Mouse (Mus musculus): ENCODE data around the gene Srpk1. TPM values are rescaled to one million over a fixed set of nuclear protein-coding genes. Genes with fewer than 3 reads are reported as not detected.
A peak's percentile ranks its signal among the peaks of the same experiment; 100 is the strongest.

Srpk1 gene
- polyA plus RNA-seq, 1 experiment from 2014 or later = 102 TPM

DNA sequence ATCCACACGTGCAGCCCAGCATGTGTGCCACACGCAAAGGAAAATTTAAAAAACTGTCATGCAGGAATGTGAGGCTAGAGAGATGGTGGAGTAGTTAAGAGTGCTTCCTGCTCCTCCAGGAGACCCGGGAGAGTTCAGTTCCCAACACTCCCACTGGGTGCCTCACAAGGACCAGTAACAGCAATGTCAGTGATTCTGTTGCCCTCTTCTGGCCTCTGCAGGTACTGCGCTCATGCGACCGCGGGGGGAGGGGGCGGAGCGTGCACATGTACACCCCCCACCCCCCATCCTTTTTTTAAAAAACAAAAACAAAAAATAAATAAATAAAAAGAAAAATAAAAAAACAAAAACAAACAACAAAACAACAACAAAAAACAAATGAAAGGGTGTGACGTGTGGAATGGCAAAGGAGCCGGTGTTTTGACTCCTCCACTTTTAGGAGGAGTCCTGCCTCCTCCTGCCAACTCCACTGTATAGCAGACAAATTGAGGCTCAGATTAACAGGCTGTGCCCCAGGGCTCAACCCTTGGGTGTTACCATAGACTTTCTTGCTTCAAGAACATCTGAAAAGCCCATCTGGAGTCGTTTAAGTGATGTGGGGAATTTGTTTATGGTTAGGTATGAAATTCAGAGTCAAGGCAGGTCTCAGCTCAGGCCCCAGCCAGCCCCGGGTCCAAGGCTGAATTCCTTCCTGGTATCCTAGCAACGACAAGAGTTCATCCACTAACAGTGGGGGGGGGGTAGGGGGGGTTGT is 69.3 kb downstream of the Srpk1 start:
- peak; percentile 66; the same call in 1 of the 2 replicates for ATAC-seq (ENCODE audit: insufficient number of reproducible peaks, insufficient read depth, low FRiP score, low TSS enrichment, low read depth)
- 2% methylated on average over 14 of the region's 14 CpGs for WGBS
- peak overlapping the region; percentile 19; the same call in 1 of the 2 replicates for H3K27ac ChIP-seq
- H3K27me3 ChIP-seq = 0 out of 2 replicates have a peak, but pooled peaks cover 4% of the 10 kb centered on the region
- no peak overlapping the region for H3K9ac ChIP-seq (replicated peaks)
- H3K4me2 ChIP-seq = peak overlapping the region; percentile 15; the same call in 1 of the 2 replicates
- H3K9me3 ChIP-seq = no peaks in the 10 kb centered on the region
- no peaks in the 10 kb centered on the region for H3K36me3 ChIP-seq
- peaks cover 34% of the 10 kb centered on the region for H3K4me1 ChIP-seq (replicated peaks)
- no peak overlapping the region for H3K4me3 ChIP-seq (replicated peaks)

- Histone ChIP-seq H3K9me3 (no peaks in the 10 kb centered on the region), H3K36me3 (no peaks in the 10 kb centered on the region), H3K9ac (replicated peaks) (no peak within 1 kb of the TSS), H3K27me3 (0 out of 2 replicates have a peak, but pooled peaks cover 4% of the 10 kb centered on the region), H3K27ac (no peak within 1 kb of the TSS), H3K4me3 (replicated peaks) (no peak within 1 kb of the TSS), H3K4me1 (replicated peaks) (peaks cover 15% of the 10 kb centered on the region), H3K4me2 (no peak within 1 kb of the TSS)
- 77% methylated on average over 14 of the region's 14 CpGs for WGBS
- no peak for ATAC-seq (ENCODE audit: insufficient number of reproducible peaks, insufficient read depth, low FRiP score, low TSS enrichment, low read depth)
Measured at GRCm38 (mm10) chr17:28549111-28549510, 73.4 kb downstream of the Srpk1 start, which contains the start of gene Clpsl2. Gene Clpsl2, plus strand, starts transcription at chr17:28549411.

DNA sequence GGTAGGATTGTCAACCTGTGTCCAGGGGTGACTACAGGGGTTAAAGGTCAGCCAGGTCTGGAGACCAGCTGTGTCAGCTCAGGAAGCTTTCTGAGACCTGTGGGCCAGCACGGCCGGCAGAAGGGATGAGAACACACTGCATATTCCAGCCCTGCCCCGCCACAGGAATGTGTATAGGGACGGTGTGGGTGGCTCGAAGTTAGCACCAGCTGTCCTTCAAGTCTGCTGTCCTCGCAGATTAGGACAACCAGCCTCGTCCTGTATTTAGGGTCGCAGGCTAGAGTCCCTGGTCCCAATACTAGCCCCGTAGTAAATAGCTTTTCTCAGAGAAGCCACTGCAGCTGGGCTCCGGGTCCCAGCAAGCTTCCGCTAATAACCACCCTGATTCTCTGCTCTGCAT is 74.0 kb downstream of the Srpk1 start:
- no peaks in the 10 kb centered on the region for H3K36me3 ChIP-seq
- WGBS = 70% methylated on average over 11 of the region's 11 CpGs

DNA sequence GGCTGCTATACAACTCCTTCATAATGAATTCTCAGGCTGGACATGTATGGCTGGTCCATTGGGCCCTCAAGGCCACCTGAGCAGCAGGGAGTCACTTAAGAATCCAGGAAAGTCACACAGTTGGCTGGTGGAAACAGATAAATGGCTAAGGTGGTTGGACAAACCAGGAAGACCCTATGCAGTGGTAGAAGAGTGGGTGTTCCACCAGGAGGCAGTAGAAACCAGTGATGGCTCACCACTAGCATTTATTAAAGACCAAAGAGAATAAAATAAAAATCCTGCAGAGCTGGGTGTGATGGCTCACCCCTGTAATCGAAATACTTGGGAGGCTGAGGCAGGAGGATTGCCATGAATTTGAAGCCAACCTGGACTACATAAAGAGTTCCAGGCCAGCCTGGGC is 75.6 kb downstream of the Srpk1 start:
- Histone ChIP-seq H3K4me1 (replicated peaks) (no peaks in the 10 kb centered on the region), H3K4me3 (replicated peaks) (no peak overlapping the region), H3K27me3 (0 out of 2 replicates have a peak, but pooled peaks cover 4% of the 10 kb centered on the region), H3K36me3 (no peaks in the 10 kb centered on the region), H3K27ac (no peak overlapping the region), H3K4me2 (no peak overlapping the region), H3K9me3 (peaks cover under 1% of the 10 kb centered on the region), H3K9ac (replicated peaks) (no peak overlapping the region)
- ATAC-seq (ENCODE audit: insufficient number of reproducible peaks, insufficient read depth, low FRiP score, low TSS enrichment, low read depth) = no peak
- 92% methylated on average over 1 of the region's 1 CpGs for WGBS

More for the DNA sequence above, 74.0 kb downstream of the Srpk1 start:
- ATAC-seq (ENCODE audit: insufficient number of reproducible peaks, insufficient read depth, low FRiP score, low TSS enrichment, low read depth) = no peak
- Histone ChIP-seq H3K4me3 (replicated peaks) (no peak overlapping the region), H3K9me3 (no peaks in the 10 kb centered on the region), H3K4me1 (replicated peaks) (peaks cover 11% of the 10 kb centered on the region), H3K4me2 (no peak overlapping the region), H3K27me3 (0 out of 2 replicates have a peak, but pooled peaks cover 4% of the 10 kb centered on the region), H3K9ac (replicated peaks) (no peak overlapping the region), H3K27ac (no peak overlapping the region)

- Histone ChIP-seq H3K4me2 (no peak overlapping the region), H3K27ac (no peak overlapping the region), H3K9ac (replicated peaks) (no peak overlapping the region), H3K9me3 (peaks cover 38% of the 10 kb centered on the region), H3K27me3 (peaks cover 13% of the 10 kb centered on the region; the same call in 1 of the 2 replicates), H3K36me3 (no peaks in the 10 kb centered on the region), H3K4me3 (replicated peaks) (no peak overlapping the region), H3K4me1 (replicated peaks) (no peaks in the 10 kb centered on the region)
- 52% methylated on average over 12 of the region's 12 CpGs for WGBS
- no peak for ATAC-seq (ENCODE audit: insufficient number of reproducible peaks, insufficient read depth, low FRiP score, low TSS enrichment, low read depth)
Measured at GRCm38 (mm10) chr17:28537881-28538280, 84.6 kb downstream of the Srpk1 start.

Small RNAs within 50 kb of the gene (microRNA-seq; reads per million reads assigned to microRNA genes)
- not detected for gene Mir6969

Other genes with a start within 250 kb of the Srpk1 start
- 36.2 and 42.4 TPM in 2 replicates for gene Fkbp5, start 105.2 kb downstream of the Srpk1 start, polyA plus RNA-seq (2016; fragmentation: Nextera tagmentation; extraction: Ambion mirVana)
- not detected in 2 replicates for gene Armc12, start 91.9 kb downstream of the Srpk1 start, polyA plus RNA-seq (2016; fragmentation: Nextera tagmentation; extraction: Ambion mirVana)
- not detected in 2 replicates for gene Clpsl2, start 73.3 kb downstream of the Srpk1 start, polyA plus RNA-seq (2016; fragmentation: Nextera tagmentation; extraction: Ambion mirVana)
- not detected in 2 replicates for gene Clps, start 61.9 kb downstream of the Srpk1 start, polyA plus RNA-seq (2016; fragmentation: Nextera tagmentation; extraction: Ambion mirVana)
- 0.46 and 0.89 TPM in 2 replicates for gene Lhfpl5, start 47.1 kb downstream of the Srpk1 start, polyA plus RNA-seq (2016; fragmentation: Nextera tagmentation; extraction: Ambion mirVana)
- 0.78 and 0.79 TPM in 2 replicates for gene Slc26a8, start 67.5 kb upstream of the Srpk1 start, polyA plus RNA-seq (2016; fragmentation: Nextera tagmentation; extraction: Ambion mirVana)
- 48.9 and 50.8 TPM in 2 replicates for gene Mapk14, start 68.6 kb upstream of the Srpk1 start, polyA plus RNA-seq (2016; fragmentation: Nextera tagmentation; extraction: Ambion mirVana)
- gene AC170998.1, start 103.4 kb upstream of the Srpk1 start, polyA plus RNA-seq (2016; fragmentation: Nextera tagmentation; extraction: Ambion mirVana) = 4.0 and 4.3 TPM in 2 replicates
- gene Mapk13, start 146.6 kb upstream of the Srpk1 start, polyA plus RNA-seq (2016; fragmentation: Nextera tagmentation; extraction: Ambion mirVana) = 13.5 and 15.6 TPM in 2 replicates
- gene Brpf3, start 178.4 kb upstream of the Srpk1 start, polyA plus RNA-seq (2016; fragmentation: Nextera tagmentation; extraction: Ambion mirVana) = 12.7 and 13.0 TPM in 2 replicates
- not detected in 2 replicates for gene Pnpla1, start 235.7 kb upstream of the Srpk1 start, polyA plus RNA-seq (2016; fragmentation: Nextera tagmentation; extraction: Ambion mirVana)